Mouse (Mus musculus): ENCODE results near the gene Gm20547. TPM values are rescaled to one million over a fixed set of nuclear protein-coding genes. Genes with fewer than 3 reads are reported as not detected.

The Gm20547 gene
- not detected for total RNA-seq (2021)
- long read RNA-seq, experiment 1 = 0 reads
- long read RNA-seq, experiment 2 = 0 reads

DNA sequence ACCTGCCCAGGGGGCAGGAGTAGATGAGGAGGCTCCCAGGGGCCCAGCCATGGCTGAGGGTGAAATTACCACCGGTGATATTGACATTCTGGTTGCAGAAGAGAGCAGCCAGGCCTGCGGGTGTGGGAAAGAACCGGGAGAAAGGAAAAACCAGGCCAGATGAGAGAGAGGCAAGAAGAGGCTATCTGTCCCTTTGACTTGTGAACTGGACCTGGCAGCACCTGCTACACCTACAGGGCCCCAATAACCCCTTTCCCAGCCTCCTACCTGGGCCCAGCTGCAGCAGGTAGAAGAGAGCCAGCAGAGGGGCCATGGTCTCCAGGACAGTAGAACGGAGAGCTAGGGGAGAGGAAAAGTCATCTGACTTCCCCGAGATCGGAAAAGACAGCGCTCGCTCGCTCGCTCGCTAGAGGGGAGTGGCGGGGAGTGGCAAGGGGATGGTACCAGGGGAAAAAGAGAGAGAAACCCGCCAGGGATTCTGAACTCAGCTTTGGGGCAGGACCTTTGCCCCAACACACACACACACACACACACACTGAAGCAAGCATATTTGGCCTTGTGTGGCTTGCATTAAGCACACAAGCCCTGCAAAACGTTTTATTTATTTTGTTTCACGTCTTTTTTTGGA is at the start of gene Gm20547:
Gm20547 (minus strand) TSS at position 360 of the 628 bp plus-strand sequence.
- intact Hi-C loops (cut with DNase I) = no loop called here
- no peak for TF ChIP-seq CTCF (IDR thresholded peaks at IDR 0.05)
- no peak within 1 kb of the TSS for H3K4me3 ChIP-seq
- DNase-seq (ENCODE audit: extremely low spot score in 1 of 2, low spot score in 2 of 2) = no peak
- H3K27ac ChIP-seq = no peak within 1 kb of the TSS

DNA sequence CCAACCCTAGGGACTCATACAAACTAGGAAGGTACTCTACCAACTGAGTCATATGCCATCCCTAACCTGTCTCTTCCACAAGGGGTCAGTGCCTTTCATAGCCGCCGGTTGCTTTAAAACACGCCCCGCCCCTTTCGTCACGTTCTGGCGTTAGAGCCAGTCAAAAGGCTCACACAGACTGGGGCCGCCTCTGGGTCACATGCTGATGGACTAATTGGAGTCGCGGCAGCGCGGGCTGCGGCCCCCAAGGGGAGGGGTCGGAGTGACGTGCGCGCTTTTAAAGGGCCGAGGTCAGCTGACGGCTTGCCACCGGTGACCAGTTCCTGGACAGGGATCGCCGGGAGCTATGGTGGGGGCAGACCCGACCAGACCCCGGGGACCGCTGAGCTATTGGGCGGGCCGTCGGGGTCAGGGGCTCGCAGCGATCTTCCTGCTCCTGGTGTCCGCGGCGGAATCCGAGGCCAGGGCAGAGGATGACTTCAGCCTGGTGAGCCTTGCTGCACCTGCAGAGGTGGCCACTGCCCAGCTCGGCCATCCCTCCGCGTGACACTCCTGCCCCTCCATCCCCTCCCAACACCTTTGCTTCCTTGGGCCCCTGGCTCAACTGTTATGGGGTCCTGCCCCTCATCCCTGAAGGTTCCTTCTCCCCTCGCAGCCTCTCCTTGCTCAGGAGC is 49.4 kb upstream of the Gm20547 start, which contains the start of gene Neu1:
Neu1 (plus strand) TSS at position 193 of the 674 bp plus-strand sequence.
- Histone ChIP-seq H3K27ac (peak within 1 kb of the TSS; percentile 90), H3K4me3 (peak within 1 kb of the TSS; percentile 75)
- peak; percentile 97 for DNase-seq (ENCODE audit: extremely low spot score in 1 of 2, low spot score in 2 of 2)
- intact Hi-C loops (cut with DNase I) = loop anchor here (2.0 kb wide), 2 partner anchors 20 to 32 kb away; partner anchors contain the start of genes C2 and Ehmt2
- TF ChIP-seq CTCF (IDR thresholded peaks at IDR 0.05) = peak; percentile 78

DNA sequence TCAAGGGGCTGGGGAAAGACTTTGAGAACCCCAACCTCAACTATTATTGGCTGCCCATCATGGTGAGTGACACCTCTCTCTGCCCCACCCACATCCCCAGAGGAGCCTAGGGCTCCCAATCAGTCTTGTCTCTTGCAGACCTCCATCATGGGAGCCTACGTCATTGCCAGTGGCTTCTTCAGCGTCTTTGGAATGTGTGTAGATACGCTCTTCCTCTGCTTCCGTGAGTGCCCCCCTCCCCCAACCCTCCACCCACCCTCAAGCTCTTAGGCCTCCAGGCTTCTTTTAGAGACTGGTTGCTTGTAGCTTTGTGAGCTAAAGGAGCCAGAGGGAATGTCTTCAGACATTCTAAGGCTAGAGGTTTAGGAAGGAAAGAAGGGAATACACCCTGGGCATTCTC is 47.0 kb upstream of the Gm20547 start:
- Histone ChIP-seq H3K27ac (no peak overlapping the region), H3K4me3 (no peak overlapping the region)
- intact Hi-C loops (cut with DNase I) = no loop called here
- no peak for TF ChIP-seq CTCF (IDR thresholded peaks at IDR 0.05)
- no peak for DNase-seq (ENCODE audit: extremely low spot score in 1 of 2, low spot score in 2 of 2)

DNA sequence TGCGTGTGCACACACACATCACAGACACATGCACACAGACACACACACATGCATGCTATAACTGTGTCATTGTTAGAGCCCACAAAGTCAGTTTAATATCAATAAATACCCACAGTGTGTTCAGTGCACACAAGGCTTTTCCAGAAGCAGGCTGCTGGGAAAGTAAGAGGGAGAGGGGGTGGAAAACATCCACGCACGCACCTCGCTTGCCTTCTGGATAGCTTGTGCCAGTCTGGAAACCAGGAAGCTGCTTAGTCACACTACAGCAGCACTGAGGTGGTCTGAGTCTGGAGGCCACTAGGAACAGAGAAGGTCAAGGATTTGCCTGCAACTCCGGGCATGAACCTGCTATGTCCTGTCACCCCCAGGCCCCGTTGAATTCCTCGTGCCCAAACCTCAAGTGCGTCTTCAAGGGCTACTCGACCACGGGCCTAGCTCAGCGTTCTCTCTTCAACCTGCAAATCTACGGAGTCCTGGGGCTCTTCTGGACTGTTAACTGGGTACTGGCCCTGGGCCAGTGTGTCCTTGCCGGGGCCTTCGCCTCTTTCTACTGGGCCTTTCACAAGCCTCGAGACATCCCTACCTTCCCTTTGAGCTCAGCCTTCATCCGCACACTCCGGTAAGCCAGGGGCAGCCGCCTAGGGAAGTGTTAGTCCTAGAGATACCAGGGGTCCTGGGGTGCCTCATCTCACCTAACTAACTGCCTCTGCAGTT is 45.6 kb upstream of the Gm20547 start:
- peak in 1 of 2 experiments; percentile 33 for DNase-seq (ENCODE audit: extremely low spot score in 1 of 2, low spot score in 2 of 2)
- intact Hi-C loops (cut with DNase I) = no loop called here
- TF ChIP-seq CTCF (IDR thresholded peaks at IDR 0.05) = no peak
- peak overlapping the region; percentile 50; the same call in 1 of the 2 replicates for H3K27ac ChIP-seq
- H3K4me3 ChIP-seq = no peak overlapping the region

GRCm38 (mm10) chr17:34924258-34924657 is 42.4 kb upstream of the Gm20547 start:
- no peak for DNase-seq (ENCODE audit: extremely low spot score in 1 of 2, low spot score in 2 of 2)
- no peak overlapping the region for H3K4me3 ChIP-seq
- no peak overlapping the region for H3K27ac ChIP-seq
- intact Hi-C loops (cut with DNase I) = no loop called here
- TF ChIP-seq CTCF (IDR thresholded peaks at IDR 0.05) = no peak

DNA sequence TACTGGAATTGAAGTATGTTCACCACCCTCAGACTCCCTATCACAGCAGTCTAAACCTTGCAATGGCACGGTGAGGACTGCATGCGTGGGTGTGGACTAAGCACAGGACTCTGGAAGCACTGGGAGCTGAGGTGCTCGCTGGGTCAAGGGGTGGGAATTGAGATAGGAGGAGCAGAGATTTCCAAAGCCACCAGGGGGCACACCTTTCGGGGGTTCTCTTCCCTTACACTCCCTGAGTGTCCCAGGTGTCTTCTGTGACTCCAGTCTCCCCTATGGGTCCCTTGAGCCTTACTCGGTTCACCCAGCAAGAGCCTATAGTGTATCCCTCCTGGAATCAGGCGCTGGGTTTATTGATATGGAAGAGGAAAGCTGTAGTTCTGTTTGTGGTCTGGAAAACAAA is 41.1 kb upstream of the Gm20547 start:
- Histone ChIP-seq H3K4me3 (no peak overlapping the region), H3K27ac (no peak overlapping the region)
- TF ChIP-seq CTCF (IDR thresholded peaks at IDR 0.05) = peak; percentile 16
- intact Hi-C loops (cut with DNase I) = no loop called here
- no peak for DNase-seq (ENCODE audit: extremely low spot score in 1 of 2, low spot score in 2 of 2)

DNA sequence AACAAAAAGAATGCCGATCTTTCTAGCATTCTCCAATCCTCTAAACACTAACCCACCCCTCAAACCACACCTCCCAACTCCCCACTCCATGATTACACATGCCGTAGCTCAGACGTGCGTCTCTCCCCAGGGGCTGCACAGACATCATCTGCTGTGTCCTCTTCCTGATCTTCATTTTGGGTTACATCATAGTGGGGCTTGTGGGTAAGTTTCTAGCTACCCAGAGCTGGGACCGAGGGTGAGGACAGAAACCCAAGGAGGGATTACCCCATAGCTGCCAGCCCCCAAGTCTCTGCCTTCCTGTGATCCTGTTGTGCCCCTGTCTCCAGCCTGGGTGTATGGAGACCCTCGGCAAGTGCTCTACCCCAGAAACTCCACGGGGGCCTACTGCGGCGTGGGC is 35.3 kb upstream of the Gm20547 start:
- Histone ChIP-seq H3K27ac (no peak overlapping the region), H3K4me3 (no peak overlapping the region)
- no peak for TF ChIP-seq CTCF (IDR thresholded peaks at IDR 0.05)
- intact Hi-C loops (cut with DNase I) = no loop called here
- no peak for DNase-seq (ENCODE audit: extremely low spot score in 1 of 2, low spot score in 2 of 2)

DNA sequence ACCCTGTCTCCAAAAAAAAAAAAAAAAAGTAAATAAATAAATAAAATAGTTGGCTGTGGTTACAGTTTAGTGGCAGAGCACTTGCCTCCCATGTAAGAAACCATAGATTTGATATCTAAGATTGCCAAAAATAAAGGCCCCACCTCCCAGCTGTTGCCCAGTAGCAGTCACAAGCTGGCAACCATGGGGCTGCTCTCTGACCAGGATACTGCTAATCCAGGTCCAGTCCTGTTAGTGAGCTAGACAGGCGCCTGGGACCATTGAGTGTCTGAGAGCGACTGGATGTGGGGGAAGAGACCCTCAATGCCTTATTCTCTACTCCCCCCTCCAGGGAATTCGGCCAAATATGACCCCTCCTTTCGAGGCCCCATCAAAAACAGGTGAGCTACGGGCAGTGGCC is 34.5 kb upstream of the Gm20547 start:
- no peak for TF ChIP-seq CTCF (IDR thresholded peaks at IDR 0.05)
- no peak for DNase-seq (ENCODE audit: extremely low spot score in 1 of 2, low spot score in 2 of 2)
- no peak overlapping the region for H3K27ac ChIP-seq
- intact Hi-C loops (cut with DNase I) = no loop called here
- no peak overlapping the region for H3K4me3 ChIP-seq

- TF ChIP-seq CTCF (IDR thresholded peaks at IDR 0.05) = peak; percentile 6; the same call in 1 of the 2 replicates
- Histone ChIP-seq H3K4me3 (no peak overlapping the region), H3K27ac (no peak overlapping the region)
- DNase-seq (ENCODE audit: extremely low spot score in 1 of 2, low spot score in 2 of 2) = no peak
- intact Hi-C loops (cut with DNase I) = no loop called here
Measured at GRCm38 (mm10) chr17:34915410-34915831, 33.6 kb upstream of the Gm20547 start.

DNA sequence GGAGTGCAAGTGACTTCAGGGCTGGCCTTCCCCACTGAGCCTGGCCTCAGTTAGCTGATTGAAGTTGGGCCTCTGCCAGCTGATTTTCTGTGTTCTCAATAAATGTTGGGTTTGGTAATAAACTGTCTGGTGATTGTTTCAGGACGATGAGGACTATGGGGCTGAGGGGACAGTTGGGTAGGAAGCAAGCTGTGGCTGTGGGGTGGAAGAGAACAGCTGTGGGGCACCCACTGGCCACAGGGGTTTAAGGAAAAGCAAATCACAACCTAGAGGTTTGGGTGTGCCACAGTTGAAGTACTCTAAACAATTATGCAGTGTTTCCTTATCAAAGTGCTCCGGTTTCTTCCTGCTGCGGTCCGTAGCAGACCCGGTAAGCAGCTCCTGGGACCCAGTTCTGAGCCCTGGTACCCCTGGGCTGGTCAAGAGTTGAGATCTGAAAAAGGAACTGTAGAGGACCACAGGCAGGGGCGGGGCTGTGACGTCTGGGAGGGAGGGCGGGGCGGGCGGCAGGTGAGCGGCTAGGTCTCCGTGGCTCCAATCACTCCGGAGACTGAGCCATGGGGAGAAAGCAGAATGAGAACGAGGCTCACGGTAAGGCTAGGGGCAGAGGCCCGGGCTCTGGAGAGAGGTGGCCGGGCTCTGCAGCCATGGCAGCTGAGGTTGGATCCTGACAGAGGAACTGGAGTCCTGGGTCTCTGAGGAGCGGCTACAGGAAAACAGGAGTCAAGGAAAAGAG is 32.3 kb upstream of the Gm20547 start, which contains the start of gene Slc44a4:
Slc44a4 (plus strand) TSS at position 537 of the 736 bp plus-strand sequence.
- Histone ChIP-seq H3K27ac (no peak within 1 kb of the TSS), H3K4me3 (no peak within 1 kb of the TSS)
- TF ChIP-seq CTCF (IDR thresholded peaks at IDR 0.05) = no peak
- DNase-seq (ENCODE audit: extremely low spot score in 1 of 2, low spot score in 2 of 2) = no peak
- intact Hi-C loops (cut with DNase I) = no loop called here

DNA sequence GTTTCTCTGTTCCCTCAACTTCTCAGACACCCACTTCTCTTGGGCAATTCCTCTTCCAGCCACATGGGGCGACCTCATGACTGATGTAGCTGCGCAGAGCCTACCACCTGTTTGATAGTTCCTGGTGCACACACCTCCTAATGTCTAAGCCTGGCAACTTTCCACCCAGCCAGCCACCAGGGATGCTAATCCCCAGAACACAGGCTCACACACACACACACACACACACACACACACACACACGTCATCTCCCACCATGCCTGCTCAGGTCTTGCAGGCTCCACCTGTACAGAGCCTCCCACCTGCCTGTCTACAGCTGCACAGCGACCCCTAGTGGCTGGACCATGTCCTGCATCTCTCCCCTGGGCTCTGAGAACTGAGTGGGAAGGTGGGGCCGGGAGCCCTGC is 30.1 kb upstream of the Gm20547 start:
- intact Hi-C loops (cut with DNase I) = no loop called here
- DNase-seq (ENCODE audit: extremely low spot score in 1 of 2, low spot score in 2 of 2) = peak; percentile 51 to 67

More for the DNA sequence above, 30.1 kb upstream of the Gm20547 start:
- Histone ChIP-seq H3K4me3 (no peak overlapping the region), H3K27ac (no peak overlapping the region)
- peak; percentile 70 for TF ChIP-seq CTCF (IDR thresholded peaks at IDR 0.05)

All from left cerebral cortex, adult 2 months (tissue).